17 mouse cellular contexts compared by ENCODE assay signal in genomic region chr11:118714601-118715524, GRCm38 (mm10).
DNase-seq lines count a peak whose midpoint lies in the region; ATAC-seq and TF ChIP-seq lines count a peak whose summit lies in the region.
"Had no signal": no experiment of that assay in that cellular context is flagged by ENCODE, and none has a peak within 500 bp of the region (broad histone marks: within the 10 kb centered on the region; RNA-seq: fewer than 3 reads in every experiment).

No protein-coding gene starts in this region.

- H3K4me3 ChIP-seq in midbrain, embryonic 10.5 days, result no peak overlapping the region
- no peak overlapping the region for H3K4me3 ChIP-seq in midbrain, embryonic 11.5 days (ENCODE audit: low read depth, low read length)
- no peak overlapping the region for H3K4me3 ChIP-seq in hindbrain, postnatal 0 days (ENCODE audit: low read length)
- no peak overlapping the region for H3K4me3 ChIP-seq in left cerebral cortex, adult 2 months

- intact Hi-C loops in left cerebral cortex, adult 2 months (cut with DNase I), result no loop called here

- H3K36me3 ChIP-seq in midbrain, embryonic 10.5 days, result no peaks in the 10 kb centered on the region
- no peaks in the 10 kb centered on the region for H3K36me3 ChIP-seq in midbrain, embryonic 11.5 days (ENCODE audit: control insufficient read depth, insufficient read depth, low read length)
- no peaks in the 10 kb centered on the region for H3K36me3 ChIP-seq in hindbrain, postnatal 0 days (ENCODE audit: insufficient read depth, low read length)

- H3K4me2 ChIP-seq in midbrain, embryonic 11.5 days, result no peak overlapping the region
- peak overlapping the region; percentile 16; the same call in 1 of the 2 replicates for H3K4me2 ChIP-seq in hindbrain, postnatal 0 days (ENCODE audit: low read depth, low read length)

- peaks cover 39% of the 10 kb centered on the region for H3K4me1 ChIP-seq in midbrain, embryonic 10.5 days
- H3K4me1 ChIP-seq in midbrain, embryonic 11.5 days (ENCODE audit: control insufficient read depth, insufficient read depth, low read length), result peaks cover 10% of the 10 kb centered on the region
- peaks cover 30% of the 10 kb centered on the region for H3K4me1 ChIP-seq in hindbrain, postnatal 0 days (ENCODE audit: insufficient read depth, low read length)

- no peak overlapping the region for H3K9ac ChIP-seq in midbrain, embryonic 11.5 days (ENCODE audit: low read length)
- H3K9ac ChIP-seq in hindbrain, postnatal 0 days (replicated peaks; ENCODE audit: low read length), result no peak overlapping the region
- H3K9ac ChIP-seq: liver, postnatal 0 days had no signal

- WGBS in midbrain, embryonic 10.5 days, result 85% methylated on average over 26 of the region's 26 CpGs
- WGBS in midbrain, embryonic 11.5 days, result 80% methylated on average over 26 of the region's 26 CpGs
- 48% methylated on average over 26 of the region's 26 CpGs for WGBS in hindbrain, postnatal 0 days

- H3K27me3 ChIP-seq in midbrain, embryonic 10.5 days (ENCODE audit: low read depth, poor library complexity, severe bottlenecking), result no peaks in the 10 kb centered on the region
- H3K27me3 ChIP-seq in midbrain, embryonic 11.5 days (ENCODE audit: control insufficient read depth, insufficient read depth, low read length), result no peaks in the 10 kb centered on the region
- no peaks in the 10 kb centered on the region for H3K27me3 ChIP-seq in hindbrain, postnatal 0 days (ENCODE audit: insufficient read depth, low read length)

- H3K9me3 ChIP-seq in midbrain, embryonic 10.5 days (replicated peaks), result no peaks in the 10 kb centered on the region
- no peaks in the 10 kb centered on the region for H3K9me3 ChIP-seq in midbrain, embryonic 11.5 days (ENCODE audit: control insufficient read depth, low read length)
- no peaks in the 10 kb centered on the region for H3K9me3 ChIP-seq in hindbrain, postnatal 0 days (ENCODE audit: low read length)

- peak; percentile 23; the same call in 1 of the 2 replicates for ATAC-seq in cerebellum, adult (ENCODE audit: insufficient number of reproducible peaks, low FRiP score, low TSS enrichment)
- no peak for ATAC-seq in midbrain, embryonic 11.5 days (ENCODE audit: low FRiP score)
- ATAC-seq in hindbrain, postnatal 0 days, result no peak
- no peak for ATAC-seq in megakaryocyte-erythroid progenitor cell, adult 5-6 weeks (replicated peaks; ENCODE audit: low FRiP score, low TSS enrichment, poor library complexity, severe bottlenecking)
- ATAC-seq: activated CD4-positive, CD25-positive, alpha-beta regulatory T cell, adult 4 months; intestine, postnatal 0 days; liver, postnatal 0 days had no signal

- no peak for DNase-seq in cerebellum, postnatal 4 days (ENCODE audit: low spot score in 2 of 2)
- no peak for DNase-seq in midbrain, embryonic 10.5 days (ENCODE audit: low spot score)
- DNase-seq in midbrain, embryonic 11.5 days (ENCODE audit: low spot score, missing footprints), result no peak
- no peak for DNase-seq in hindbrain, postnatal 0 days (ENCODE audit: low spot score)
- DNase-seq in spleen, postnatal 14 days (ENCODE audit: low spot score in 2 of 2), result no peak
- no peak for DNase-seq in left cerebral cortex, adult 2 months (ENCODE audit: extremely low spot score in 1 of 2, low spot score in 2 of 2)
- DNase-seq: heart, adult 18-20 months; heart, postnatal 10 days; kidney, postnatal 36 days; liver, postnatal 0 days; lung, postnatal 36 days; right cerebral cortex, postnatal 4 days; thymus, adult 2 months had no signal

- TF ChIP-seq CTCF in hindbrain, postnatal 0 days (IDR thresholded peaks at IDR 0.05; ENCODE audit: low read depth), result no peak
- no peak for TF ChIP-seq CTCF in left cerebral cortex, adult 2 months (IDR thresholded peaks at IDR 0.05)

- H3K27ac ChIP-seq in midbrain, embryonic 10.5 days (replicated peaks), result peak overlapping the region; percentile 17; the same call in 1 of the 2 replicates
- H3K27ac ChIP-seq in midbrain, embryonic 11.5 days (ENCODE audit: low read depth, low read length), result no peak overlapping the region
- peak overlapping the region; percentile 51; the same call in 1 of the 2 replicates for H3K27ac ChIP-seq in hindbrain, postnatal 0 days
- no peak overlapping the region for H3K27ac ChIP-seq in left cerebral cortex, adult 2 months

Comparison
In these comparisons a context has a peak if more than half of its experiments do, and no peak if none do; other contexts are left out.
1. H3K27ac ChIP-seq: peak in midbrain, embryonic 10.5 days (single experiment) and hindbrain, postnatal 0 days (single experiment); none in midbrain, embryonic 11.5 days (single experiment) and left cerebral cortex, adult 2 months (single experiment).